Mouse (Mus musculus) left cerebral cortex, adult 9 months (tissue): ENCODE measurements at regions not wholly inside any gene's neighbourhood (a gene's known extent, or its start where the extent isn't known, plus 50 kb on each side); places are given as distances from the start of the nearest gene placed in this dataset.

ENCODE experiments used
- DNase-seq, 2 experiments: peaks; one replicate each; pipeline ENCODE4 v3.0.0; 2022; ENCODE audit warnings: low spot score in 2 of 2

- no peak for DNase-seq
These were observed 239.4 kb upstream of the Sall1 start for GRCm38 (mm10) chr8:89283105-89284096.

- no peak for DNase-seq
These were observed 235.9 kb upstream of the Sall1 start for GRCm38 (mm10) chr8:89279844-89280243.

- DNase-seq, result no peak
These were observed 235.2 kb upstream of the Sall1 start for GRCm38 (mm10) chr8:89279142-89279541.

- no peak for DNase-seq
These were observed 229.3 kb upstream of the Sall1 start for GRCm38 (mm10) chr8:89273276-89273675.

GRCm38 (mm10) chr8:89272381-89272815 lies 228.4 kb upstream of the Sall1 start:
- DNase-seq, result no peak

- DNase-seq, result no peak
These were observed 227.7 kb upstream of the Sall1 start for GRCm38 (mm10) chr8:89271381-89272355.

GRCm38 (mm10) chr8:89270001-89270400 lies 226.0 kb upstream of the Sall1 start:
- no peak for DNase-seq

GRCm38 (mm10) chr8:89261163-89261812 lies 217.3 kb upstream of the Sall1 start:
- no peak for DNase-seq

- DNase-seq, result no peak
These were observed 215.9 kb upstream of the Sall1 start for GRCm38 (mm10) chr8:89259881-89260280.

- no peak for DNase-seq
These were observed 202.4 kb upstream of the Sall1 start for GRCm38 (mm10) chr8:89246342-89246741.

- no peak for DNase-seq
These were observed 201.3 kb upstream of the Sall1 start for GRCm38 (mm10) chr8:89245131-89245751.

- DNase-seq, result peak; percentile 3 to 18
These were observed 197.7 kb upstream of the Sall1 start for GRCm38 (mm10) chr8:89241686-89242085.

GRCm38 (mm10) chr8:89239626-89240025 lies 195.7 kb upstream of the Sall1 start:
- no peak for DNase-seq

GRCm38 (mm10) chr8:89234041-89234440 lies 190.1 kb upstream of the Sall1 start:
- no peak for DNase-seq

- no peak for DNase-seq
These were observed 188.4 kb upstream of the Sall1 start for GRCm38 (mm10) chr8:89232318-89232717.

- no peak for DNase-seq
These were observed 185.2 kb upstream of the Sall1 start for GRCm38 (mm10) chr8:89229144-89229543.

GRCm38 (mm10) chr8:89220870-89221269 lies 176.9 kb upstream of the Sall1 start:
- DNase-seq, result no peak

- DNase-seq, result no peak
These were observed 176.4 kb upstream of the Sall1 start for GRCm38 (mm10) chr8:89220381-89220780.

- DNase-seq, result no peak
These were observed 175.2 kb upstream of the Sall1 start for GRCm38 (mm10) chr8:89219156-89219555.

GRCm38 (mm10) chr8:89217689-89218088 lies 173.7 kb upstream of the Sall1 start:
- no peak for DNase-seq

- no peak for DNase-seq
These were observed 168.0 kb upstream of the Sall1 start for GRCm38 (mm10) chr8:89211931-89212330.
